Mouse (Mus musculus) heart, adult 8-10 months (tissue): ENCODE measurements around the gene Cdr2l. TPM values are rescaled to one million over a fixed set of nuclear protein-coding genes. Genes with fewer than 3 reads are reported as not detected.

Experiments
- DNase-seq: peaks from one replicate; pipeline ENCODE4 v3.0.0; 2022; ENCODE audit warnings: low spot score
- total RNA-seq, 4 experiments: library from RNA; stranded (reverse); gene quantifications; 2 replicates each; pipeline ENCODE4 v1.2.4; 2022

The Cdr2l gene
- total RNA-seq, 4 experiments from 2014 or later, result 4.1 to 5.3 (median 4.8) TPM

- no peak for DNase-seq
Measured at GRCm38 (mm10) chr11:115406858-115407401, 25.2 kb downstream of the Cdr2l start.

GRCm38 (mm10) chr11:115408266-115408920 is 26.7 kb downstream of the Cdr2l start:
- no peak for DNase-seq

DNA sequence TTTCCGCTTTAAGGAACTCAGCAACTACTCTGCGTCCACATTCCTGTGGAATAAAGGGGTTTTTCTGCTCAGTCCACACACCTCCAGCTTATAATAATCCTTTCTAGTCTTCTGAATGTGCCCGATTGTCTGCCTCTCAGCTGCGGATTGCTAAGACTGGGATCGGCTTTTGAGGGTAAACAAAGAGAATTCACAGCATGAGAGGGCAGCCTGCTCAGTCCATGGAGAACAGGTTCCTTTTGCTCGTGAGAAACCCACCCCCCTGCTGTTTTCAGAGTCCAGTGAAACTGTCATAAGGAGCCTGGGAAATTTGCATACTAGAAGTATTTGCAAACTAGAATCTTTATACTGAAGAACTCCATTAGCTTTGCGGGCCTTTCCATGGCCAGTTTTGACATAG is 27.8 kb downstream of the Cdr2l start:
- DNase-seq, result no peak

GRCm38 (mm10) chr11:115419531-115420237 is 38.0 kb downstream of the Cdr2l start, which contains the start of the genes Atp5h and Kctd2:
TSS of gene Atp5h (minus strand) at chr11:115419962.
TSS of gene Kctd2 (plus strand) at chr11:115420128.
- peak; percentile 96 for DNase-seq

DNA sequence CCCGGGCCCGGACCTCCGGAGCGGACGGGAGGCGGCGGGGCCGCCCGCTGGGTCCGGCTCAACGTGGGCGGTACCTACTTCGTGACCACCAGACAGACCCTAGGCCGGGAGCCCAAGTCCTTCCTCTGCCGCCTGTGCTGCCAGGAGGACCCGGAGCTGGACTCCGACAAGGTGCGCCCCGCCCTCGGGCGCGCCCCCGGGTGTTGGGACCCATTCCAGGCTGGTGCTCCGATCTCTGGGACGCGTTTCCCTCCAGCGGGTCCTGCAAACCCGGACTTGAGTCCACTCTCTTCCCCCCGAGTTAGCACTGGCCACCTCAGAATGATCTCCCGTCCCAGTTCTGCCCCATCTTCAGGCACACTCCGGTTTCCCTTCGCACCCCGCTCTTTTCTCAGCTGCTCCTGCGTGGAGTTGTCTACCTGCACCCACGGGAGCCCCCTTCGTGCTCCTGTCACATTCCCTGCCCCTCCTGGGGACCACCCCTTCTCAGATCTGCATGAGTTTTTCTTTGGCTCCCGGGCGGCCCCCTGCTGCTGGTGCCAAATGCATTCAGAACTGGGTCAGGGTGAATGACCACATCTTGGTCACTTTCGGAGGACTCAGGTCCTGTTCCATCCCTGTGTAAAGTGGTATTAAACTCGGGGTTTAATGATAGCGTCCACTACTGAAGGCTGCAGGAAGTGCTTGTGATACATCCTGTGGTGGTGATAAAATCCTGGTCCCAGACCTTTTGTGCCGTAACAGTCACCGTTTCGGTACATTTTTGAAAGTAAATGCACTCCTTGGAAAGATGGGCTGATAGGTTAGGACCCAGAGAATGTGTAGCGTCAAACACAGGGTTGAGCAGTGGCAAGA is 38.8 kb downstream of the Cdr2l start:
- peak; percentile 57 for DNase-seq

DNA sequence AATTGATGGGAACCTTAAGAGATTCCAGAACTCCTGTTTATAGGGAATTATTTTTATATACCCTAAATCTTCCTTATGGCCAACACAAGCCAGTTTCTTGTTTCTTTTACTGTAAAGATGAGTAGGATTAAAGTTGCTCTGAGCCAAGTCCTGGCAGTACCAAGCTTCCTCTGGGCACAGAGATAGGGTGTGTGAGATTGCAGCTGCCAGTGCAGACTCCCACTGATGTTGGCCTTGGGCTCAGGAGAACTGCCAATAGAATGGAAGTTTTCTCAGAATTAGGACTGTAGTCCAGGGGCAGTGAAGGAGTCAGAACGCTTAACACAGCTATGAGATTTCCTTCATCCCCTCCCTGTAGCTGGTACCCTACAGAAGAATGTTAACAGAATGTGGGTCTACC is 39.6 kb downstream of the Cdr2l start:
- DNase-seq, result no peak

DNA sequence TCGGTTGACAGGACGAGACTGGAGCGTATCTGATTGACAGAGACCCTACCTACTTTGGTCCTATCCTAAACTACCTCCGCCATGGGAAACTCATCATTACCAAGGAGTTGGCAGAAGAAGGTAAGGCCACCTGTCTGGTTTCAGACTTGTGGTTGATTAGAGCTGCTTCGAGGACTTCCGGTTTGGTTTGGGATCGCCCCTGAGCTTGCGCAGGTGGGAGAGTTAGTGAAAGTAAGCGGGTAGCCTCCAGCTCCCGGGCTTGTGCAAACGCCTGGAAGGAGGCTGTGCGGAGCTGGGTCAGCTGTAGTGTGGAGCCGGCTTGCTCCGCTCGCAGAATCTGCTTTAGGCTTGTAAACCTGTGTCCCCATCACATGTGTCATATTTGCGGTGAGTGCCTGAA is 40.3 kb downstream of the Cdr2l start:
- DNase-seq, result no peak

- DNase-seq, result no peak
Measured at GRCm38 (mm10) chr11:115423091-115423490, 41.4 kb downstream of the Cdr2l start.

DNA sequence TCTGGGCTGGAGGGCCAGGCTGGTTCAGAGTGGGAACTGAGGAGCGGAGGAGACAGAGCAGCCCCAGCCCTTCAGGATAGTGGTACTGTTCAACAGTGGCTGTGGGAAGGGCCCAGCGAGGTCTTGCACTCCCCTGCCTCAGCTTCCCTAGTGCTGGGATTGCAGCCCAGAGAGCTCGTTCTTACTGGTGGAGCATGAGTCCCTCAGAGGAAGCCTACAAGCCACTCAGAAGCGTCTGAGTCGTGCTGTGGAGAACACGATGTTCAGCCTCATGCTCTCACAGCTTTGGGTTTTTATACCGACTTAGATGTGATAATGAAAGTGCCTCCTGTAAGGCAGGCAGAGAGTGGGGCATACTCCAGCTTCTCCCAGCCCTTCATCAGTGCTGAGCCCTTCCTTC is 43.0 kb downstream of the Cdr2l start:
- no peak for DNase-seq

GRCm38 (mm10) chr11:115425671-115426070 is 44.0 kb downstream of the Cdr2l start:
- DNase-seq, result no peak

DNA sequence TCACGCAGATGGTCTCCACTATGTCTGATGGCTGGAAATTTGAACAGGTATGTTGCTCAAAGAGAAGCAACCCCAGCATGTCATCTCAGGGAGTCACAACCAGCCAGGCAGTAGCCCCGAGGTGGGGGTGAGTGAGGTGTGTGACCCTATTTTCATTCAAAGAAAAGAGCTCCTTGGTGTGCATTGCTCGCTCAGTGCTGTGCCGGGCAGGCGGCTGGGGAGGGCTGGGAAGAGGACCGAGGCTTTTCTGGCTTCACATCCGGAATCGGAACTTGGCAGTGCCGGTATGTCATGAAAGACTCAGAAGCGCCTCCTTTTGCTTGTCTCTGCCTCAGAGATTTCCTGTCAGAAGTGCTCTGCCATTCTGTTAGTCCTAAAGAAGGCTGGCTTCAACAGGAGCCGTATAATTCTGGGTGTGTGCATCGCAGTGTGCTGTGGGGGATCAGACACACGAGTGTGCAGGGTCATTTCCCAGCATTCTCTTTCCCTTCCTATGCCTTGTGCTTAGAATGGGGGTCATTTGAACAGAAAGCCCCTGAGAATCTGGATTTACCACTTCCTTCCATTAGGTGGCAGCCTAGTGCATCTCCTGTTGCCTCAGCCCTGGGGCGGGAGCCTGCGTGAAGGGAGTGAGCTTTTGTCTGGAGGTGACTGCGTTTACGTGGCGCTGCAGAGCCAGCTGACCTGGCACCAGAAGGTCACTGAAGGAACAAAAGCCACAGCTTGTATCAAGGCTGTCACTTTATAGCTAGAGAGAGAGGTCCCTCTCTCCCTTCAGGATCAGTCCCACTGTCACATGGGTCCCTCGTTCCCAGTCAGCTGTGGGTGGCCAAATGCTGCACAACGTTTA is 46.0 kb downstream of the Cdr2l start:
- peak; percentile 83 for DNase-seq

GRCm38 (mm10) chr11:115429307-115429706 is 47.6 kb downstream of the Cdr2l start:
- DNase-seq, result no peak

GRCm38 (mm10) chr11:115430561-115430960 is 48.8 kb downstream of the Cdr2l start:
- DNase-seq, result no peak

DNA sequence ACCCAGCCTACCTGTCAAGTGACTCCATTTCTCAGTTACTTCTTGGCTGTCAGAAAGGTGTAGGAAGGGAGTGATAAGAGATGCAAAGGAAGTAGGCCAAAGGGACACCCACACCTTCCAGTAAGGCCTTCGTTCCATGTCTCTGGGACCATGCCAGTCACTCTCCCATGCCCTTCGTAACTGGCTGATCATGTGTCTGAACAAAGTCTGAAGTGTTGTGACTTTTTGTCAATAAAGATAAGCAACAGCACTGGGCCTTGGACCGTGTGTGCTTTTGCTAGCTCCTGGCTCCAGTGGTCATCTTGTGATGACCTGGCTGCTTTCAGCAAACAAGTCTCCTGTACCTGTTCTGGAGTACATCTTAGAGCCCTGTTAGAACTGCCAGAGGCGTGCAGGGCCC is 51.1 kb downstream of the Cdr2l start:
- no peak for DNase-seq

DNA sequence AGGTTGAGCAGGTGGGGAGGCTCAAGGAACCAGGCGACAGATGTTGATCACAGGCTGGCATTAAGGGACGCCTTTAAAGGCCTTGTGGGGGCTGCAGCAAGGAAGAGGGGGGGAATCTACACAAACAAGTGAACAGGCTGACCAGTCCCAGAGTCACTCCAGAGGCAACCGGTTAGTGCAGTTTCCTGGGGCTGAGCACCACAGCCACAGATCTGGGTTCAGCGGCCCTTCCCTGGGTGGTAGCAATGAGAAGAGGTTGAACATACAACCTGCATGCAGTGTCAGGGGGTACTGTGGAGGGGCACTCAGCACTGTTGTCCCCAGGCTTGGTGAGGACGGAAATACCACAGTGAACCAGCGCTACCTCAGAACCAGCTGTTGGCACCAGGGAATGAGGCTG is 51.6 kb downstream of the Cdr2l start:
- DNase-seq, result no peak

- DNase-seq, result no peak
Measured at GRCm38 (mm10) chr11:115435596-115436337, 54.1 kb downstream of the Cdr2l start.

DNA sequence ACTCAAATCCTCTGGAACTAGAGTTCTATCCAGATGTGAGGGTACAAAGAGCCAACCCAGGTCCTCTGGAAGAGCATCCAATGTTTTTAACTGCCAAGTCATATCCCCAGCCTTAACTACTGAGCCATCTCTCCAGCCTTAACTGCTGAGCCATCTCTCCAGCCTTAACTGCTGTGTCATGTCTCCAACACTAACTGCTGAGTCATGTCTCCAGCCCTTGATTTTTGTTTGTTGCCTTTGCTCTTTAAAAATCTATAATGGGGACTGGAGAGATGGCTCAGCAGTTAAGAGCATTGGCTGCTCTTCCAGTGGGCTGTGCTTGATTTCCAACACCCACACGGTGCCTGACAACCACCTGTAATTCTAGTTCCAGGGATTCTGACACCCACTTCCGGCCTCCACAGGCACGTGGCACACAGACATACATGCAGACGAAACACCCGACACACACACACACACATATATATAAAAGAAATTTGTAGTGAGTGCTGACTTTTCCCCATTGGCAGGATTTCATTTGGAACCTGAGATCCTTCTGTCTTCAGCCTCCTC is 55.9 kb downstream of the Cdr2l start:
- no peak for DNase-seq

- no peak for DNase-seq
Measured at GRCm38 (mm10) chr11:115439326-115439725, 57.6 kb downstream of the Cdr2l start.

- DNase-seq, result no peak
Measured at GRCm38 (mm10) chr11:115439906-115440595, 58.3 kb downstream of the Cdr2l start, which contains the start of gene Trim80. TSS of gene Trim80 (plus strand) at chr11:115440545.
